Mouse (Mus musculus): ENCODE data around the gene Ddx54. TPM values are rescaled to one million over a fixed set of nuclear protein-coding genes. Genes with fewer than 3 reads are reported as not detected.

Gene Ddx54
- polyA plus RNA-seq, 1 experiment from 2014 or later = 58.3 TPM

DNA sequence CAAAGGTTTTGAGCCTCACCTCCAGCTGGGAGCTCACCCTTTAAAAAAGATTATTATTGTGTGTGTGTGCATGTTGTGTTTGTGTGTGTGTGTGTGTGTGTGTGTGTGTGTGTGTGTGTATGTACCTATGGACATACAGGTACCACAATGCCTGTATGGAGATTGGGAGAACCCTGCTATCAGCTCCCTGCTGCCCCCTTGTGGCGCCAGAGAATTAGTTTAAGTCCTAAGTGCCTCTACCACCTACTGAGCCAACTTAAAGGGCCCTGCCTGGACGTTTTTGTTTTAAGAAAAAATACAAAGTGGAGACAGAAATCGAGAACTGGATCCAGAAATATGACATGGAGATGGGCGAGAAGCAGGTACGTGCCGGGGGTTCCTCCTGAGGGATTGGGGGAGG, 7.7 kb upstream of the Ddx54 start:
- WGBS = under 1% methylated on average over 6 of the region's 6 CpGs

DNA sequence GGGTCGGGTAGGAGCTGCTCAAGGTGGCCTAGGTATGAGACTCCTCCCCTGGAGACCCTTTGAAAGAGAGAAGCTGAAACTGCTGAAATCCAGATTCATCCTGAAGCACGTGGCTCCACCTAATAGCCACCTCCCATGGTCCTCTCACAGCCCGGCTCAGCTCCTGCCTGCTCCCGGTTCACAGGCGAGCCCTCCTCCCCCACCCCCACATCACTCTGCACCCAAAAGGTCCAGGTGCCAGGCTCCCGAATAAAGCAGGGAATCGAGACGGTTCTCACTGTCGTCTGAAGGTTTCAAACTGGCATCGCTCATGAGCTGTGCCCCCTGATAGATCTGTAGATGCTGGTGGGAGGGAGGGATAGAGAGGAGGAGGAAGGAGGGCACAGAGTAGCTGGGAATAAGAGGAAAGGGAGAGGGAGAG, 7.3 kb upstream of the Ddx54 start:
- Histone ChIP-seq H3K36me3 (peaks cover 3% of the 10 kb centered on the region; the same call in 1 of the 2 replicates), H3K4me1 (peaks cover 5% of the 10 kb centered on the region), H3K27me3 (replicated peaks) (no peaks in the 10 kb centered on the region), H3K9me3 (no peaks in the 10 kb centered on the region), H3K4me3 (peak overlapping the region; percentile 24), H3K9ac (peak overlapping the region; percentile 55), H3K27ac (peak overlapping the region; percentile 37; the same call in 1 of the 2 replicates), H3K4me2 (replicated peaks) (peak overlapping the region; percentile 67)
- 3% methylated on average over 10 of the region's 10 CpGs for WGBS
- ATAC-seq (ENCODE audit: low FRiP score, low read depth) = peak; percentile 48

More for the DNA sequence above, 7.7 kb upstream of the Ddx54 start:
- Histone ChIP-seq H3K27me3 (replicated peaks) (no peaks in the 10 kb centered on the region), H3K4me2 (replicated peaks) (peak overlapping the region; percentile 67), H3K9me3 (no peaks in the 10 kb centered on the region), H3K4me3 (no peak overlapping the region; the same call in 1 of the 2 replicates), H3K9ac (peak overlapping the region; percentile 55; the same call in 1 of the 2 replicates), H3K27ac (no peak overlapping the region), H3K4me1 (peaks cover 5% of the 10 kb centered on the region), H3K36me3 (peaks cover 3% of the 10 kb centered on the region; the same call in 1 of the 2 replicates)
- ATAC-seq (ENCODE audit: low FRiP score, low read depth) = no peak

DNA sequence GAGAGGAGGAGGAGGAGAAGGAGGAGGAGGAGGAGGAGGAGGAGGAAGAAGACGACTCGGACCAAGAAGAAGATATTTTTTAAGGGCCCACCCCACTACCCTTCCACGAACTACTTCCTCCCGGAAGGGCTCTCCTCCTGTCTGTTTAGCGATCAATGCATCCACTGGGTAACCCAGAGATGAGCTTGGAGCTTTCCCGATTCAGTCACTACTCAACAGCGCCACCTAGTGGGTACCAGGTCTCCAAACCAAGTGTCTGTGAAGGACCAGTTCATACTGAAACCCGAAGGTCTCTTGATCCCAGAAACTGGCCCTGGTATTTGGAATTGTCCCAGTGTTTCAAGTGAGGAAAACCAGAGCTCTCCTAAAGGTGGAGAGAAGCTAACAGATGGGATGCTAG, 6.9 kb upstream of the Ddx54 start:
- H3K27ac ChIP-seq = peak overlapping the region; percentile 37; the same call in 1 of the 2 replicates
- H3K4me1 ChIP-seq = peaks cover 5% of the 10 kb centered on the region
- H3K9me3 ChIP-seq = no peaks in the 10 kb centered on the region
- H3K4me2 ChIP-seq (replicated peaks) = peak overlapping the region; percentile 67
- WGBS = 2% methylated on average over 8 of the region's 8 CpGs
- H3K36me3 ChIP-seq = peaks cover 3% of the 10 kb centered on the region; the same call in 1 of the 2 replicates
- peak; percentile 59 for ATAC-seq (ENCODE audit: low FRiP score, low read depth)
- peak overlapping the region; percentile 24 for H3K4me3 ChIP-seq
- peak overlapping the region; percentile 55 for H3K9ac ChIP-seq
- no peaks in the 10 kb centered on the region for H3K27me3 ChIP-seq (replicated peaks)

DNA sequence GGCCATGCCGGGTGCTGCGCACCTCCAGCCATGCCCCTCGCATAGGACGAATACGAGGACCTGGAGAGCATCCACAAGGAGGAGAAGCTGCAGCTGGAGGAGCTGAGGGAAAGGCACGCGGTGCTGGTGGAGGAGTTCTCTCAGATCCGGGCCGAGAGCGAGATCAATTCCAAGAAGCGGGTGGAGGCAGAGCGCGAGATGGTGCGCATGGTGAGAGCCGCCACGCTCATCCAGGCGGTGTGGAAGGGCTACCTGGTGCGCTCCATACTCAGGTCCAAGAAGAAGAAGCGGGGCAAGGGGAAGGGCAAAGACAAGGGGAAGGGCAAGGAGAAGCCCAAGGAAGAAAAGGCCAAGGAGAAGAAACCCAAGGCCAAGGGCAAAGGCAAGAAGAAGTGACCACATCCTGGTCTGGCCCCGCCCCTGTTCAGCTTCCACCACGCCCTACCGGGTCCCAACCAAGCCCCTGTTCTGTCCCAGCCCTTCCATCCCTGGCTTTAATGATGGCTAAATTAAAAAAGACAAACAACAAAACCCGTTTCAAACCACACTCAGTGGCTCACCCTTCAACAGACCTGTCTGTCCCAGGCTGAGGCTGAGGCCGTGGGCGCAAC, 5.8 kb upstream of the Ddx54 start:
- H3K4me3 ChIP-seq = no peak overlapping the region
- ATAC-seq (ENCODE audit: low FRiP score, low read depth) = no peak
- no peaks in the 10 kb centered on the region for H3K9me3 ChIP-seq
- H3K4me2 ChIP-seq (replicated peaks) = no peak overlapping the region
- H3K27ac ChIP-seq = no peak overlapping the region
- H3K36me3 ChIP-seq = peaks cover 3% of the 10 kb centered on the region; the same call in 1 of the 2 replicates
- WGBS = 67% methylated on average over 25 of the region's 25 CpGs
- no peaks in the 10 kb centered on the region for H3K27me3 ChIP-seq (replicated peaks)
- H3K9ac ChIP-seq = no peak overlapping the region
- H3K4me1 ChIP-seq = peaks cover 14% of the 10 kb centered on the region

DNA sequence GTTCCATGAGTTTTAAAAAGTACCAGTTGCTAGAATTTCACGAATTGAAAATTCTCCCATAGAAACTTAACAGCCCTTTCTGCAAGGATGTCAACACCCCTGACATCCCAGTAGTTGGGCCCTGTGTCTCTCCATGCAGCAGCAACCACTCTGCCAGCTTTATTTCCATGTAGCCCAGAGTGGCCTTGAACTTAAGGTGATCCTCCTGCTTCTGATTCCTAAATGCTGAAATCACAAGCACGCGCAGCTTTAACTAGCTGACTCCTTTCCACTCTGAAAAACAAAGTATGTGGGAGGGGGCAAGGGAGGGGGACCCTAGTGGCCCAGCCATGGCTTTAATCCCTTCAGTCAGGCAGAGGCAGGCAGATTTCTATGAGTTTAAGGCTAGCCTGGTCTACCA, 5.2 kb upstream of the Ddx54 start:
- no peaks in the 10 kb centered on the region for H3K27me3 ChIP-seq (replicated peaks)
- H3K4me2 ChIP-seq (replicated peaks) = no peak overlapping the region
- H3K4me1 ChIP-seq = peaks cover 17% of the 10 kb centered on the region
- H3K36me3 ChIP-seq = peaks cover 3% of the 10 kb centered on the region; the same call in 1 of the 2 replicates
- 80% methylated on average over 3 of the region's 3 CpGs for WGBS
- H3K9me3 ChIP-seq = no peaks in the 10 kb centered on the region
- no peak overlapping the region for H3K27ac ChIP-seq
- no peak overlapping the region for H3K9ac ChIP-seq
- no peak overlapping the region for H3K4me3 ChIP-seq
- no peak for ATAC-seq (ENCODE audit: low FRiP score, low read depth)

DNA sequence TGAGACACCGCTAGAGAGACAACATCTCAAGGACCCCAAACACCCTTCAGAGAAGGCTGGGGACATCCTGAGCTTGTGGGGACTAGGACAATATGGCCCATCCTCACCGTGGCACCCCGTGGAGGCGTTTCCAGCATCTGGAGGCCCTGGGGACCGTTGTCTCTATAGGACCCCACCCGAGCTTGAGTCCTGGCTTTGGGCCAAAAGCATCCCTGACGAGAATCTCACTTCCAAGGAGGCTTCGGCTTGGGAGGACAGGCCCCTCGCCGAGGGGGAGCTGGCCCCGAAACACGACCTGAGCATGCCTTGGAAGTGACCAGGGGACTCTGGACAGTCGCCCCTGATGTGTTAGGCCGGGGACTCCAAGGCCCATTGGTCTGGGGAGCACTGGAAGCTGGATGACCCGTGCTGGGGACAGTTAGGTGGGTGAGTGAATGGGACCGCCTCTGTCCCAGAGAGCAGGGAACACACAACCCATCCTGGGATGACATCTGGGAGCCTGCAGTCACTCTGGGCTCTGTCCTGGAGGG, 3.2 kb upstream of the Ddx54 start:
- Histone ChIP-seq H3K9ac (no peak overlapping the region), H3K4me2 (replicated peaks) (no peak overlapping the region), H3K36me3 (peaks cover 3% of the 10 kb centered on the region; the same call in 1 of the 2 replicates), H3K27ac (no peak overlapping the region), H3K27me3 (replicated peaks) (no peaks in the 10 kb centered on the region), H3K4me1 (peaks cover 23% of the 10 kb centered on the region), H3K9me3 (no peaks in the 10 kb centered on the region), H3K4me3 (no peak overlapping the region)
- WGBS = 89% methylated on average over 16 of the region's 16 CpGs
- no peak for ATAC-seq (ENCODE audit: low FRiP score, low read depth)

DNA sequence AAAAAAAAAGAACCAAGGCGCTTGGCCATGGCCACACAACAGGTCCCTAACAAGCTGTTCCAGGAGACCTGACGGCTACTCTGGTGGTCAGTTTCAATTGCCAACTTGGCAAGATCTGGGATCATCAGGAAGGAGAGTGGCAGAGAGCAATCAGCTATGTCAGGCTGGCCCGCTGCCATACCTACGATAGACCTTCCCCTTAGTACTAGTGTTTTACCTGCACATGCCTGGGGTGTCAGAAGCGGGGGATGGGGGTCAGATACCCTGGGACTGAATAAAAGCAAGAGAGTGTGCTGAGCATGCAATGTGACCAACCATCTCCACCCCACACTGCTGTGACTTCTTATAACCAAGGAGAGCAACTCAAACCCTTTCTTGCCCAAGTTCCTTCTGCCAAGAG, 1.6 kb upstream of the Ddx54 start:
- Histone ChIP-seq H3K4me2 (replicated peaks) (peak overlapping the region; percentile 81), H3K36me3 (peaks cover 10% of the 10 kb centered on the region), H3K27me3 (replicated peaks) (no peaks in the 10 kb centered on the region), H3K27ac (no peak overlapping the region), H3K4me3 (peak overlapping the region; percentile 71; the same call in 1 of the 2 replicates), H3K9ac (peak overlapping the region; percentile 47), H3K4me1 (peaks cover 18% of the 10 kb centered on the region), H3K9me3 (peaks cover 4% of the 10 kb centered on the region; the same call in 1 of the 2 replicates)
- no peak for ATAC-seq (ENCODE audit: low FRiP score, low read depth)
- WGBS = 94% methylated on average over 5 of the region's 5 CpGs

DNA sequence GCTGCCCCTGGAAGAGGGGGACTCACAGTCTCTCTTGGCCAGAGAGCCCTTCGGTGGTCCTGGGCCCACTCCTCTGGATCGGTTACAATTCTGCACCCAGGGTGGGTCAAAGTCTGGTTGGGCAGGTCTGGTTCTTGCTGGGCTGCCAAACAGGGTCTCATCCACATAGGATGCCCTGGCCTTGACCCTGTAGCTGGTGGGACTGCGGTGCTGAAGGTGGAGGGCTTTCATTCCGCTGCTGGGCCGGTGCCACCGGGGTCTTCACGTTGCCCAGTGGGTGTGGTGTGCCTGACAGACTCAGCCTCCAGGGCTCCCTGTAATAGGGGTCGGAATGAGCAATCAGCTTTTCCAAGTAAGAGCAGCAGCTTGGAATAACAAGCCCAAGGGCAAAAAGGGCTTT, 1.1 kb upstream of the Ddx54 start:
- Histone ChIP-seq H3K4me1 (peaks cover 18% of the 10 kb centered on the region), H3K36me3 (peaks cover 15% of the 10 kb centered on the region), H3K27ac (no peak overlapping the region), H3K27me3 (replicated peaks) (no peaks in the 10 kb centered on the region), H3K9ac (peak overlapping the region; percentile 47), H3K9me3 (peaks cover 8% of the 10 kb centered on the region; the same call in 1 of the 2 replicates), H3K4me2 (replicated peaks) (peak overlapping the region; percentile 81), H3K4me3 (peak overlapping the region; percentile 71)
- 54% methylated on average over 8 of the region's 8 CpGs for WGBS
- ATAC-seq (ENCODE audit: low FRiP score, low read depth) = no peak

DNA sequence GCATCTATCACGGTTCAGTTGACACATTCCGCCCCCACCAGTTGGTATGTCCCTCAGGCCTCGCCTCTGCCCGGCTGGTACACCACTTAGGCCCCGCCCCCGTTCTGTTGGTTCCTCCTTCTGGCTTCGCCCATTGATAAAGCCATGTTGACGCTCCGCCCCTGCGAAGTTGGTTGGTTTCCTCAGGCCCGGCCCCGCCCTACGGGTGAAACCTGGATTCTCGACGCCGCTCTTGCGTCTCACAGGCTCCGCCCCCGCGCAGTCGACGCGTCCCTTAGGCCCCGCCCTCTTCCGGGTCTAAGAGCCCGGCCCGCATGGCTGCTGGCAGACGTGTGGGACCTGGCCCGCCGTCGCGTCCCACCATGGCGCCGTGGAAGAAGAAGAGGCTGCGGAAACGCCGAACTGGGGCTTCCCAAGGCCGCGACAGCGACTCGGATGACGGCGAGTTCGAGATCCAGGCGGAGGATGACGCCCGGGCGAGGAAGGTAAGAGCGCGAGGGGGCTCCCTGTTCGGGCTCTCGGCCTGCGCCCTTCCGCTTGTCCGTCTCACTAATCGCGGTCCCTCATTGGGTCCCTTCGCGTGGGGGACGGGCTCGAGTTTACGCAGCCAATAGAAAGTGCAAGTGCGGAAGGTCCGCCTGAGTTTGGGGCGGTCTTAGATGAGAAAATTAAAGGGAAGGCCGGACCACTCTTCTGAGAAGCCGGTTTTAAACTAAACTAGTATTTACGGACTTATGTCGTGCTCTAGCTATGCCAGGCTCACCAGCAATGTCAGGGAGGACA, 474 bp downstream of the Ddx54 start:
- Histone ChIP-seq H3K27ac (0 out of 2 replicates have a peak overlapping the region, but pooled peaks have one; percentile 57), H3K36me3 (peaks cover 31% of the 10 kb centered on the region), H3K9me3 (peaks cover 8% of the 10 kb centered on the region; the same call in 1 of the 2 replicates), H3K4me3 (peak overlapping the region; percentile 71), H3K4me2 (replicated peaks) (peak overlapping the region; percentile 81), H3K27me3 (replicated peaks) (no peaks in the 10 kb centered on the region), H3K4me1 (peaks cover 18% of the 10 kb centered on the region), H3K9ac (peak overlapping the region; percentile 61)
- WGBS = under 1% methylated on average over 69 of the region's 69 CpGs
- peak; percentile 92 for ATAC-seq (ENCODE audit: low FRiP score, low read depth)

DNA sequence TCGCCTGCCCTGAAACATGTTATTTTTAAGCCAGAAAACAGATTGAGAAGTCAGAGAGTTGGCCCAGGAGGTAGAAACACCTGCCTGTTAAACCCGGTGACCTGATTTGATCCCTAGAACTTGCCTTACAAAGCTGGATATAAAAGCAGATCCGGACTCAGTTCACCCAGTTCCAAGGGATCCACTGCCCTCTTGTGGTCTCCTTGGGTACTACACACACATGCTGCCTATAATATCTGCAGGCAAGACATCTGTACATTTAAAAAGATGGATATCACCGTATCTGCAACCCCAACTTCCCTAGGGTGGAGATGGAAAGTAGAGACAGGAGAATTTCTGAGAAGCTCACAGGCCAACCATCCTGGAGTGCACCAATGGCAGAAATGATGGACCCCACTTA, 3.4 kb downstream of the Ddx54 start:
- Histone ChIP-seq H3K27ac (no peak overlapping the region), H3K36me3 (peaks cover 56% of the 10 kb centered on the region)

DNA sequence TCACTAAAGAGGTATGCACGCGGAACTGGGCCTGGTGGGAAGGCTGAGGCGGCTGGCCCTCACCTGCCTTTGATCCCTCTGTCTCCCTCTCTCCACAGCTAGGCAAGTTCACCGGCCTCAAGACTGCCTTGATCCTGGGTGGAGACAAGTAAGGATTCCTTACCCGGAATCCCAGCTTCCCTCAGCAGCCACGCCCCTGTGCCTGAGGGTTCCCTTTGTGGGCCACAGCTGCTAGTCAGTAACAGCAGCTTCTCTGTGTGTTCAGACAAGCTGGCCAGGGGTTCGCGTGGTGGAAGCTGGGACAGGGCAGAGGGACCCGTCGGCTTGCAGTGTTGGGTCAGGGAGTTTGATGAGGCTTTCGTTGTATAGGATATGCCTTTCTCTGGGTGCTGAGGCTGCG, 6.2 kb downstream of the Ddx54 start:
- no peak for ATAC-seq (ENCODE audit: low FRiP score, low read depth)

More for the DNA sequence above, 3.4 kb downstream of the Ddx54 start:
- Histone ChIP-seq H3K4me2 (replicated peaks) (no peak overlapping the region), H3K4me1 (peaks cover 17% of the 10 kb centered on the region), H3K27me3 (replicated peaks) (no peaks in the 10 kb centered on the region), H3K9ac (no peak overlapping the region), H3K4me3 (no peak overlapping the region), H3K9me3 (peaks cover 8% of the 10 kb centered on the region; the same call in 1 of the 2 replicates)
- no peak for ATAC-seq (ENCODE audit: low FRiP score, low read depth)
- WGBS = 97% methylated on average over 4 of the region's 4 CpGs

DNA sequence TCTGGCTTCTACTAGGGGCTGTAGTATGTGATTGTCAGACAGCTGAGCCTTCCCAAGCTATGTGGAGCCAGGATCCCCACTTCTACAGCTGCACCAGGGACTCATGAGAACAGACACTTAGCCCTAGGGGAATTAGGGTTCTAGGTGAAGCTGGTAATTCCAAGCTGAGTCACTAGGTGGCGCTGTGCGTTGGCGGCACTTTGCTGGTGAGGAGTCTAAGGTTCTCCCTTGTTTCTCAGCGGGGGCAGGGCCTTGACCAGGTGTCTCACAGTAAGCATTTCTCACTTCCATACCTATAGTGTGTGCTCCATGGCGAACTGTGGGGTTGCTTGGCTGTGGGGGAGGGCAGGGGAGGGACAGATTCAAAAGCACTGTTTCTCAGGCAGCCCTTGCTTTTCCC, 6.7 kb downstream of the Ddx54 start:
- WGBS = 15% methylated on average over 5 of the region's 5 CpGs

More for the DNA sequence above, 6.2 kb downstream of the Ddx54 start:
- no peaks in the 10 kb centered on the region for H3K27me3 ChIP-seq (replicated peaks)
- no peak overlapping the region for H3K27ac ChIP-seq
- peaks cover 85% of the 10 kb centered on the region for H3K36me3 ChIP-seq
- no peak overlapping the region for H3K9ac ChIP-seq
- H3K4me3 ChIP-seq = no peak overlapping the region
- H3K4me2 ChIP-seq (replicated peaks) = no peak overlapping the region
- H3K9me3 ChIP-seq = peaks cover 8% of the 10 kb centered on the region; the same call in 1 of the 2 replicates
- 83% methylated on average over 12 of the region's 12 CpGs for WGBS
- H3K4me1 ChIP-seq = peaks cover 9% of the 10 kb centered on the region

More for the DNA sequence above, 6.7 kb downstream of the Ddx54 start:
- 0 out of 2 replicates have a peak, but pooled peaks cover 5% of the 10 kb centered on the region for H3K4me1 ChIP-seq
- H3K9me3 ChIP-seq = peaks cover 8% of the 10 kb centered on the region; the same call in 1 of the 2 replicates
- no peak overlapping the region for H3K4me2 ChIP-seq (replicated peaks)
- peaks cover 89% of the 10 kb centered on the region for H3K36me3 ChIP-seq
- no peak overlapping the region for H3K9ac ChIP-seq
- H3K4me3 ChIP-seq = no peak overlapping the region
- no peak overlapping the region for H3K27ac ChIP-seq
- ATAC-seq (ENCODE audit: low FRiP score, low read depth) = no peak
- no peaks in the 10 kb centered on the region for H3K27me3 ChIP-seq (replicated peaks)

Data from neural tube, embryonic 12.5 days (tissue).